Mouse (Mus musculus) retina, adult 2 months (tissue): ENCODE results near the gene Spn.

ENCODE experiments used
- DNase-seq: peaks from one replicate; pipeline ENCODE4 v3.0.0-alpha.2; 2012; ENCODE audit warnings: low read depth, low spot score

The Spn gene

GRCm38 (mm10) chr7:127082271-127082670, 55.4 kb downstream of the Spn start:
- no peak for DNase-seq
